Mouse (Mus musculus) midbrain, embryonic 13.5 days (tissue): ENCODE results near the gene Pccb. TPM values are rescaled to one million over a fixed set of nuclear protein-coding genes. Genes with fewer than 3 reads are reported as not detected.

Experiments used
- ATAC-seq: fragments of 200-750 bp; cut with Nextera tagmentation; 2 replicates; pipeline ENCODE4 v1.8.0; 2017; ENCODE audit warnings: mild to moderate bottlenecking, moderate TSS enrichment, moderate library complexity
- H3K27ac ChIP-seq: fragments of 300-500 bp; sonication (generic); 2 replicates; pipeline ENCODE4 v1.5.1; 2015; ENCODE audit warnings: inconsistent platforms, mild to moderate bottlenecking, moderate library complexity
- H3K27me3 ChIP-seq: fragments of 300-500 bp; sonication (generic); 2 replicates; pipeline ENCODE4 v1.6.1; 2015; ENCODE audit warnings: mild to moderate bottlenecking, inconsistent platforms
- H3K36me3 ChIP-seq: fragments of 300-500 bp; sonication (generic); 2 replicates; pipeline ENCODE4 v1.6.1; 2015; ENCODE audit warnings: mild to moderate bottlenecking, inconsistent platforms
- H3K4me1 ChIP-seq: fragments of 300-500 bp; sonication (generic); replicated peaks from 2 replicates; pipeline ENCODE4 v1.6.1; 2015; ENCODE audit warnings: inconsistent platforms
- H3K4me2 ChIP-seq: fragments of 300-500 bp; sonication (generic); replicated peaks from 2 replicates; pipeline ENCODE4 v1.6.1; 2015; ENCODE audit warnings: moderate library complexity, mild to moderate bottlenecking, inconsistent platforms
- H3K4me3 ChIP-seq: fragments of 300-500 bp; sonication (generic); replicated peaks from 2 replicates; pipeline ENCODE4 v1.5.1; 2015; ENCODE audit warnings: mild to moderate bottlenecking, inconsistent platforms
- H3K9ac ChIP-seq: fragments of 300-500 bp; sonication (generic); replicated peaks from 2 replicates; pipeline ENCODE4 v1.6.1; 2015; ENCODE audit warnings: mild to moderate bottlenecking, inconsistent platforms
- H3K9me3 ChIP-seq: fragments of 300-500 bp; sonication (generic); 2 replicates; pipeline ENCODE4 v1.6.1; 2016; ENCODE audit warnings: mild to moderate bottlenecking, inconsistent platforms
- WGBS: fragments of 180-500 bp; shearing (Covaris S2); methylation state at CpG from one replicate; pipeline ENCODE4 v1.1.7; 2015; 5-methylcytosine and 5-hydroxymethylcytosine counted together
- polyA plus RNA-seq: library from polyadenylated mRNA; unstranded; fragments of >200 nt; fragmentation: Nextera tagmentation; extraction: Ambion mirVana; gene quantifications from 2 replicates; pipeline ENCODE4 v1.2.1, GENCODE M21; 2015

Gene Pccb
- polyA plus RNA-seq, 1 experiment from 2014 or later, result 23.0 TPM

GRCm38 (mm10) chr9:101073041-101073986, 38.6 kb upstream of the Pccb start:
- 3% methylated on average over 64 of the region's 65 CpGs for WGBS
- Histone ChIP-seq H3K27ac (peak overlapping the region; percentile 93), H3K9ac (peak overlapping the region; percentile 87), H3K27me3 (no peaks in the 10 kb centered on the region), H3K4me3 (peak overlapping the region; percentile 81), H3K36me3 (no peaks in the 10 kb centered on the region), H3K4me2 (peak overlapping the region; percentile 65), H3K9me3 (no peaks in the 10 kb centered on the region), H3K4me1 (peaks cover 22% of the 10 kb centered on the region)
- ATAC-seq, result peak; percentile 95

- Histone ChIP-seq H3K9me3 (no peaks in the 10 kb centered on the region), H3K4me1 (peaks cover 15% of the 10 kb centered on the region), H3K27me3 (no peaks in the 10 kb centered on the region), H3K4me3 (no peak overlapping the region), H3K4me2 (no peak overlapping the region), H3K36me3 (no peaks in the 10 kb centered on the region), H3K9ac (no peak overlapping the region), H3K27ac (no peak overlapping the region)
- 48% methylated on average over 5 of the region's 5 CpGs for WGBS
- ATAC-seq, result no peak
Observed at GRCm38 (mm10) chr9:101072506-101072905, 37.8 kb upstream of the Pccb start.

GRCm38 (mm10) chr9:101069781-101070180, 35.1 kb upstream of the Pccb start:
- Histone ChIP-seq H3K4me3 (no peak overlapping the region), H3K4me1 (peaks cover 6% of the 10 kb centered on the region; the same call in 1 of the 2 replicates), H3K27me3 (no peaks in the 10 kb centered on the region), H3K36me3 (no peaks in the 10 kb centered on the region), H3K4me2 (no peak overlapping the region), H3K9me3 (no peaks in the 10 kb centered on the region), H3K9ac (no peak overlapping the region), H3K27ac (no peak overlapping the region)
- 95% methylated on average over 3 of the region's 3 CpGs for WGBS
- no peak for ATAC-seq

- H3K9ac ChIP-seq, result no peak overlapping the region
- no peak overlapping the region for H3K4me2 ChIP-seq
- no peaks in the 10 kb centered on the region for H3K27me3 ChIP-seq
- H3K4me3 ChIP-seq, result no peak overlapping the region
- no peak for ATAC-seq
- no peaks in the 10 kb centered on the region for H3K36me3 ChIP-seq
- no peaks in the 10 kb centered on the region for H3K9me3 ChIP-seq
- H3K4me1 ChIP-seq, result 0 out of 2 replicates have a peak, but pooled peaks cover 6% of the 10 kb centered on the region
- 78% methylated on average over 3 of the region's 3 CpGs for WGBS
- no peak overlapping the region for H3K27ac ChIP-seq
Observed at GRCm38 (mm10) chr9:101065076-101065602, 30.4 kb upstream of the Pccb start.

- Histone ChIP-seq H3K9ac (no peak overlapping the region), H3K9me3 (no peaks in the 10 kb centered on the region), H3K27me3 (no peaks in the 10 kb centered on the region), H3K36me3 (no peaks in the 10 kb centered on the region), H3K27ac (no peak overlapping the region), H3K4me3 (no peak overlapping the region), H3K4me1 (0 out of 2 replicates have a peak, but pooled peaks cover 6% of the 10 kb centered on the region), H3K4me2 (no peak overlapping the region)
- ATAC-seq, result no peak
- WGBS, result 71% methylated on average over 6 of the region's 6 CpGs
Observed at GRCm38 (mm10) chr9:101062253-101062780, 27.6 kb upstream of the Pccb start.

GRCm38 (mm10) chr9:101061035-101061434, 26.3 kb upstream of the Pccb start:
- Histone ChIP-seq H3K4me1 (0 out of 2 replicates have a peak, but pooled peaks cover 6% of the 10 kb centered on the region), H3K36me3 (no peaks in the 10 kb centered on the region), H3K9ac (no peak overlapping the region), H3K4me3 (no peak overlapping the region), H3K27ac (no peak overlapping the region), H3K27me3 (no peaks in the 10 kb centered on the region), H3K9me3 (no peaks in the 10 kb centered on the region), H3K4me2 (no peak overlapping the region)
- WGBS, result 86% methylated on average over 11 of the region's 11 CpGs
- ATAC-seq, result no peak

- WGBS, result 92% methylated on average over 4 of the region's 4 CpGs
- no peak for ATAC-seq
- Histone ChIP-seq H3K4me2 (no peak overlapping the region), H3K36me3 (no peaks in the 10 kb centered on the region), H3K9ac (no peak overlapping the region), H3K27ac (no peak overlapping the region), H3K4me1 (no peaks in the 10 kb centered on the region), H3K9me3 (no peaks in the 10 kb centered on the region), H3K27me3 (no peaks in the 10 kb centered on the region), H3K4me3 (no peak overlapping the region)
Observed at GRCm38 (mm10) chr9:101057156-101057555, 22.5 kb upstream of the Pccb start.

- no peak overlapping the region for H3K27ac ChIP-seq
- no peaks in the 10 kb centered on the region for H3K36me3 ChIP-seq
- H3K9ac ChIP-seq, result no peak overlapping the region
- 72% methylated on average over 14 of the region's 14 CpGs for WGBS
- H3K9me3 ChIP-seq, result no peaks in the 10 kb centered on the region
- H3K4me3 ChIP-seq, result no peak overlapping the region
- H3K4me2 ChIP-seq, result no peak overlapping the region
- no peak for ATAC-seq
- no peaks in the 10 kb centered on the region for H3K4me1 ChIP-seq
- H3K27me3 ChIP-seq, result no peaks in the 10 kb centered on the region
Observed at GRCm38 (mm10) chr9:101053279-101053678, 18.6 kb upstream of the Pccb start.

GRCm38 (mm10) chr9:101052691-101053090, 18.0 kb upstream of the Pccb start:
- Histone ChIP-seq H3K36me3 (no peaks in the 10 kb centered on the region), H3K4me2 (no peak overlapping the region), H3K9ac (no peak overlapping the region), H3K27ac (no peak overlapping the region), H3K9me3 (no peaks in the 10 kb centered on the region), H3K4me1 (no peaks in the 10 kb centered on the region), H3K4me3 (no peak overlapping the region), H3K27me3 (no peaks in the 10 kb centered on the region)
- ATAC-seq, result no peak
- WGBS, result 66% methylated on average over 6 of the region's 6 CpGs

GRCm38 (mm10) chr9:101052007-101052406, 17.3 kb upstream of the Pccb start:
- Histone ChIP-seq H3K4me1 (no peaks in the 10 kb centered on the region), H3K36me3 (no peaks in the 10 kb centered on the region), H3K4me2 (no peak overlapping the region), H3K9me3 (no peaks in the 10 kb centered on the region), H3K9ac (no peak overlapping the region), H3K27ac (no peak overlapping the region), H3K4me3 (no peak overlapping the region), H3K27me3 (no peaks in the 10 kb centered on the region)
- 95% methylated on average over 3 of the region's 3 CpGs for WGBS
- ATAC-seq, result no peak

GRCm38 (mm10) chr9:101045710-101046338, 11.1 kb upstream of the Pccb start:
- no peak for ATAC-seq
- H3K9me3 ChIP-seq, result no peaks in the 10 kb centered on the region
- no peak overlapping the region for H3K27ac ChIP-seq
- no peak overlapping the region for H3K4me3 ChIP-seq
- 64% methylated on average over 15 of the region's 15 CpGs for WGBS
- H3K4me2 ChIP-seq, result no peak overlapping the region
- no peaks in the 10 kb centered on the region for H3K27me3 ChIP-seq
- no peaks in the 10 kb centered on the region for H3K4me1 ChIP-seq
- no peaks in the 10 kb centered on the region for H3K36me3 ChIP-seq
- H3K9ac ChIP-seq, result no peak overlapping the region

- 87% methylated on average over 9 of the region's 9 CpGs for WGBS
- Histone ChIP-seq H3K27me3 (no peaks in the 10 kb centered on the region), H3K4me1 (no peaks in the 10 kb centered on the region), H3K9ac (no peak overlapping the region), H3K4me2 (no peak overlapping the region), H3K36me3 (no peaks in the 10 kb centered on the region), H3K27ac (no peak overlapping the region), H3K9me3 (no peaks in the 10 kb centered on the region), H3K4me3 (no peak overlapping the region)
- ATAC-seq, result no peak
Observed at GRCm38 (mm10) chr9:101042249-101042648, 7.6 kb upstream of the Pccb start.
